Mouse (Mus musculus) hindbrain, postnatal 0 days (tissue): ENCODE results near the gene Gsdme. TPM values are rescaled to one million over a fixed set of nuclear protein-coding genes. Genes with fewer than 3 reads are reported as not detected.
A peak's percentile ranks its signal among the peaks of the same experiment; 100 is the strongest.

Experiments used
- ATAC-seq: fragments of 200-750 bp; cut with Nextera tagmentation; 2 replicates; pipeline ENCODE4 v1.8.0; 2017; ENCODE audit warnings: mild to moderate bottlenecking, moderate TSS enrichment, moderate library complexity
- DNase-seq: peaks from one replicate; pipeline ENCODE4 v3.0.0-alpha.2; 2015; ENCODE audit warnings: low spot score
- H3K27ac ChIP-seq: fragments of 300-500 bp; sonication (generic); 2 replicates; pipeline ENCODE4 v1.5.1; 2014; ENCODE audit warnings: mild to moderate bottlenecking
- H3K27me3 ChIP-seq: fragments of 300-500 bp; sonication (generic); 2 replicates; pipeline ENCODE4 v1.6.1; 2014; ENCODE audit warnings: low read length, mixed read lengths; ENCODE audit not compliant: insufficient read depth
- H3K36me3 ChIP-seq: fragments of 300-500 bp; sonication (generic); 2 replicates; pipeline ENCODE4 v1.6.1; 2014; ENCODE audit warnings: low read length, mixed read lengths; ENCODE audit not compliant: insufficient read depth
- H3K4me1 ChIP-seq: fragments of 300-500 bp; sonication (generic); 2 replicates; pipeline ENCODE4 v1.6.1; 2014; ENCODE audit warnings: antibody characterized with exemption, low read length, mixed read lengths; ENCODE audit not compliant: insufficient read depth
- H3K4me2 ChIP-seq: fragments of 300-500 bp; sonication (generic); 2 replicates; pipeline ENCODE4 v1.6.1; 2014; ENCODE audit warnings: low read depth, mild to moderate bottlenecking, low read length, moderate library complexity, mixed read lengths
- H3K4me3 ChIP-seq: fragments of 300-500 bp; sonication (generic); 2 replicates; pipeline ENCODE4 v1.5.1; 2014; ENCODE audit warnings: low read length
- H3K9ac ChIP-seq: fragments of 300-500 bp; sonication (generic); replicated peaks from 2 replicates; pipeline ENCODE4 v1.6.1; 2014; ENCODE audit warnings: mild to moderate bottlenecking, low read length, moderate library complexity, mixed read lengths
- H3K9me3 ChIP-seq: fragments of 300-500 bp; sonication (generic); 2 replicates; pipeline ENCODE4 v1.6.1; 2016; ENCODE audit warnings: low read length, mixed read lengths
- CTCF ChIP-seq: IDR thresholded peaks from 2 replicates; pipeline ENCODE4 v1.5.1; 2016; ENCODE audit warnings: antibody characterized with exemption, control low read depth, low read depth
- WGBS: fragments of 180-500 bp; shearing (Covaris S2); extraction: QIAGEN DNeasy Blood & Tissue Kit; methylation state at CpG from one replicate; pipeline ENCODE4 v1.1.7; 2014; 5-methylcytosine and 5-hydroxymethylcytosine counted together
- polyA plus RNA-seq: library from polyadenylated mRNA; unstranded; fragments of >200 nt; fragmentation: Nextera tagmentation; extraction: Ambion mirVana; gene quantifications from 2 replicates; pipeline ENCODE4 v1.2.1, GENCODE M21; 2015
- total RNA-seq: library from RNA; depleted of rRNA; stranded (reverse); fragments of >200 nt; gene quantifications from 2 replicates; pipeline ENCODE4 v1.2.3, GENCODE M21; 2014

The Gsdme gene
- total and polyA plus RNA-seq, 2 experiments from 2014 or later = 15.4 to 82.0 TPM

- Histone ChIP-seq H3K9ac (no peak overlapping the region), H3K4me2 (no peak overlapping the region), H3K27ac (no peak overlapping the region), H3K36me3 (peaks cover 4% of the 10 kb centered on the region; the same call in 1 of the 2 replicates), H3K9me3 (no peaks in the 10 kb centered on the region), H3K4me3 (no peak overlapping the region), H3K4me1 (no peaks in the 10 kb centered on the region), H3K27me3 (no peaks in the 10 kb centered on the region)
- ATAC-seq (no peak), DNase-seq (no peak)
- TF ChIP-seq CTCF = 0 out of 2 replicates have a peak, but pooled peaks have one; percentile 2
- WGBS = 62% methylated on average over 1 of the region's 1 CpGs
These were observed 30.7 kb downstream of the Gsdme start for GRCm38 (mm10) chr6:50232984-50233383.

GRCm38 (mm10) chr6:50231288-50231687, 32.4 kb downstream of the Gsdme start:
- Histone ChIP-seq H3K4me2 (no peak overlapping the region), H3K27ac (no peak overlapping the region), H3K9ac (no peak overlapping the region), H3K36me3 (peaks cover 4% of the 10 kb centered on the region; the same call in 1 of the 2 replicates), H3K4me1 (no peaks in the 10 kb centered on the region), H3K4me3 (no peak overlapping the region), H3K9me3 (no peaks in the 10 kb centered on the region), H3K27me3 (no peaks in the 10 kb centered on the region)
- no peak for ATAC-seq
- DNase-seq = no peak
- no peak for TF ChIP-seq CTCF
- WGBS = 92% methylated on average over 5 of the region's 5 CpGs

GRCm38 (mm10) chr6:50228180-50228579, 35.5 kb downstream of the Gsdme start:
- 72% methylated on average over 5 of the region's 5 CpGs for WGBS
- no peaks in the 10 kb centered on the region for H3K27me3 ChIP-seq
- DNase-seq (no peak), ATAC-seq (no peak)
- TF ChIP-seq CTCF = no peak
- no peaks in the 10 kb centered on the region for H3K4me1 ChIP-seq
- H3K27ac ChIP-seq = no peak overlapping the region
- no peak overlapping the region for H3K4me3 ChIP-seq
- no peaks in the 10 kb centered on the region for H3K9me3 ChIP-seq
- no peak overlapping the region for H3K4me2 ChIP-seq
- no peak overlapping the region for H3K9ac ChIP-seq
- peaks cover 4% of the 10 kb centered on the region; the same call in 1 of the 2 replicates for H3K36me3 ChIP-seq

GRCm38 (mm10) chr6:50225232-50225631, 38.4 kb downstream of the Gsdme start:
- Histone ChIP-seq H3K4me2 (no peak overlapping the region), H3K27ac (no peak overlapping the region), H3K4me1 (no peaks in the 10 kb centered on the region), H3K27me3 (no peaks in the 10 kb centered on the region), H3K36me3 (peaks cover 4% of the 10 kb centered on the region; the same call in 1 of the 2 replicates), H3K9me3 (no peaks in the 10 kb centered on the region), H3K4me3 (no peak overlapping the region), H3K9ac (no peak overlapping the region)
- no peak for TF ChIP-seq CTCF
- WGBS = 88% methylated on average over 5 of the region's 5 CpGs
- DNase-seq = no peak
- ATAC-seq = no peak

GRCm38 (mm10) chr6:50223606-50224005, 40.1 kb downstream of the Gsdme start:
- ATAC-seq (no peak), DNase-seq (no peak)

GRCm38 (mm10) chr6:50222986-50223385, 40.7 kb downstream of the Gsdme start:
- no peak for ATAC-seq
- WGBS = 77% methylated on average over 5 of the region's 5 CpGs
- no peak for TF ChIP-seq CTCF

More at GRCm38 (mm10) chr6:50223606-50224005, 40.1 kb downstream of the Gsdme start:
- Histone ChIP-seq H3K27me3 (no peaks in the 10 kb centered on the region), H3K4me3 (no peak overlapping the region), H3K36me3 (no peaks in the 10 kb centered on the region), H3K4me2 (no peak overlapping the region), H3K9me3 (no peaks in the 10 kb centered on the region), H3K9ac (no peak overlapping the region), H3K27ac (no peak overlapping the region), H3K4me1 (no peaks in the 10 kb centered on the region)
- TF ChIP-seq CTCF = no peak
- WGBS = 92% methylated on average over 4 of the region's 4 CpGs

GRCm38 (mm10) chr6:50222351-50222750, 41.3 kb downstream of the Gsdme start:
- no peak overlapping the region for H3K27ac ChIP-seq
- no peaks in the 10 kb centered on the region for H3K36me3 ChIP-seq
- no peaks in the 10 kb centered on the region for H3K27me3 ChIP-seq
- H3K4me3 ChIP-seq = no peak overlapping the region
- ATAC-seq (no peak), DNase-seq (no peak)
- 79% methylated on average over 5 of the region's 5 CpGs for WGBS
- no peaks in the 10 kb centered on the region for H3K9me3 ChIP-seq
- no peak for TF ChIP-seq CTCF
- H3K9ac ChIP-seq = no peak overlapping the region
- no peak overlapping the region for H3K4me2 ChIP-seq
- no peaks in the 10 kb centered on the region for H3K4me1 ChIP-seq

More at GRCm38 (mm10) chr6:50222986-50223385, 40.7 kb downstream of the Gsdme start:
- Histone ChIP-seq H3K4me1 (no peaks in the 10 kb centered on the region), H3K9ac (no peak overlapping the region), H3K36me3 (no peaks in the 10 kb centered on the region), H3K4me2 (no peak overlapping the region), H3K9me3 (no peaks in the 10 kb centered on the region), H3K27ac (no peak overlapping the region), H3K27me3 (no peaks in the 10 kb centered on the region), H3K4me3 (no peak overlapping the region)
- DNase-seq = no peak
